Mouse (Mus musculus) liver, adult (tissue): ENCODE measurements around the gene Lsamp.

Experiments used
- GATA4 ChIP-seq: IDR thresholded peaks from 2 replicates; pipeline ENCODE4 v1.6.1; 2014; ENCODE audit warnings: mild to moderate bottlenecking, low read length; ENCODE audit not compliant: insufficient replicate concordance

Gene Lsamp

GRCm38 (mm10) chr16:41034746-41035145 is 1050.6 kb downstream of the Lsamp start:
- TF ChIP-seq GATA4, result no peak

GRCm38 (mm10) chr16:41041686-41042085 is 1057.5 kb downstream of the Lsamp start:
- TF ChIP-seq GATA4, result no peak

GRCm38 (mm10) chr16:41063270-41063857 is 1079.2 kb downstream of the Lsamp start:
- TF ChIP-seq GATA4, result no peak

GRCm38 (mm10) chr16:41073470-41073869 is 1089.3 kb downstream of the Lsamp start:
- no peak for TF ChIP-seq GATA4

GRCm38 (mm10) chr16:41088648-41089047 is 1104.5 kb downstream of the Lsamp start:
- TF ChIP-seq GATA4, result no peak

- no peak for TF ChIP-seq GATA4
Observed at GRCm38 (mm10) chr16:41090092-41090491, 1105.9 kb downstream of the Lsamp start.

- no peak for TF ChIP-seq GATA4
Observed at GRCm38 (mm10) chr16:41091259-41091658, 1107.1 kb downstream of the Lsamp start.

GRCm38 (mm10) chr16:41102805-41103204 is 1118.6 kb downstream of the Lsamp start:
- TF ChIP-seq GATA4, result no peak

- no peak for TF ChIP-seq GATA4
Observed at GRCm38 (mm10) chr16:41124361-41124760, 1140.2 kb downstream of the Lsamp start.

- no peak for TF ChIP-seq GATA4
Observed at GRCm38 (mm10) chr16:41125051-41125450, 1140.9 kb downstream of the Lsamp start.

- no peak for TF ChIP-seq GATA4
Observed at GRCm38 (mm10) chr16:41131053-41131452, 1146.9 kb downstream of the Lsamp start.

GRCm38 (mm10) chr16:41172839-41173238 is 1188.7 kb downstream of the Lsamp start:
- TF ChIP-seq GATA4, result no peak

- TF ChIP-seq GATA4, result no peak
Observed at GRCm38 (mm10) chr16:41179557-41179956, 1195.4 kb downstream of the Lsamp start.

- TF ChIP-seq GATA4, result no peak
Observed at GRCm38 (mm10) chr16:41180867-41181266, 1196.7 kb downstream of the Lsamp start.

- TF ChIP-seq GATA4, result no peak
Observed at GRCm38 (mm10) chr16:41210055-41210454, 1225.9 kb downstream of the Lsamp start.

GRCm38 (mm10) chr16:41235829-41236228 is 1251.7 kb downstream of the Lsamp start:
- TF ChIP-seq GATA4, result no peak

GRCm38 (mm10) chr16:41242841-41243240 is 1258.7 kb downstream of the Lsamp start:
- no peak for TF ChIP-seq GATA4
